Mouse (Mus musculus): ENCODE measurements around the gene Bptf. TPM values are rescaled to one million over a fixed set of nuclear protein-coding genes. Genes with fewer than 3 reads are reported as not detected.
"Not testable (repeated sequence)": the region's sequence is repeated elsewhere in the genome, so short reads cannot be mapped to it uniquely, and the experiment has no call there.

The Bptf gene
- polyA plus RNA-seq, 1 experiment from 2014 or later, result 43.8 TPM

DNA sequence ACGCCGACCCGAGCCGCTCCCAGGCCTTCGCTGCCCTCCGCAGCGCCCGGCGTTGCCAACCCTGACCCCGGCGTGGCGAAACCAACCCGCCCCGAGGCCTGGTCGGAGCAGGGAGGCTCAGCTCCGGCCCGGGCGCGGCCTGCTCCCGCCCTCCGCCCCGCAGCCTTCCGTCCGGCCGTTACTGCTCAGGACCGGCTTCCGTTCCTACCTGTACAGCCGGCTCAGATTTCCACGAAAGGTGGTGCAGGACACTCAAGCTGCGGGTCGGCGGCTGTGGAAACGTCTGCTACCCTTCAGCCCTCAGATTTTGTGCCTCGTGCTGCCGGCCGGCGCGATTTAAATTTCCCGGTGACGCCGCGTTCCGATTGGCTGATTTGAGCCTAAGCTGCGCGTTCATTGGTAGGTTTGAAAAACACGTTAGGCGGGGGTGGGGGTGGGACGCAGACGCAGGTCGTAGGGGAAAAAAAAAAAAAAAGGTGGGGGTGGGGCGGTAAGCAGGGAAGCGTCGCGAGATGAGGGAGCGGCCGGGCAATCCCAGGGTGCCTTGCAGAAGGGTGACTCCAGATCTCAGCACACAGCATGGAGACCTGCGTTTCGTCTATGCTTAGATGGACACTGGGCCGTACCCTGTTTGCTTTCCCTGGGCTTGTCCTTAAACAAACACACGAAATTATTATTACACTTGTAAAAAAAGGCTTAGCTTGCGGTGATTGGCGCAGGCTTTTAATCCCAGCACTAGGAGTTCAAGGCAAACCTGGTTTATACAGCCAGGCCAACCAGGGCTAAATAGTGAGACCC, 132.6 kb downstream of the Bptf start, which contains the start of gene Kpna2:
Gene Kpna2, minus strand, starts transcription at position 391 of the 798 bp plus-strand sequence.
- Histone ChIP-seq H3K4me2 (peak within 1 kb of the TSS; percentile 72), H3K9ac (peak within 1 kb of the TSS; percentile 90), H3K4me1 (peaks cover 17% of the 10 kb centered on the region), H3K36me3 (peaks cover 30% of the 10 kb centered on the region), H3K4me3 (peak within 1 kb of the TSS; percentile 98), H3K27ac (peak within 1 kb of the TSS; percentile 89), H3K27me3 (no peaks in the 10 kb centered on the region), H3K9me3 (no peaks in the 10 kb centered on the region)
- ATAC-seq (ENCODE audit: insufficient number of reproducible peaks, insufficient read depth, low FRiP score, low TSS enrichment, low read depth), result peak; percentile 92
- under 1% methylated on average over 56 of the region's 62 CpGs for WGBS

DNA sequence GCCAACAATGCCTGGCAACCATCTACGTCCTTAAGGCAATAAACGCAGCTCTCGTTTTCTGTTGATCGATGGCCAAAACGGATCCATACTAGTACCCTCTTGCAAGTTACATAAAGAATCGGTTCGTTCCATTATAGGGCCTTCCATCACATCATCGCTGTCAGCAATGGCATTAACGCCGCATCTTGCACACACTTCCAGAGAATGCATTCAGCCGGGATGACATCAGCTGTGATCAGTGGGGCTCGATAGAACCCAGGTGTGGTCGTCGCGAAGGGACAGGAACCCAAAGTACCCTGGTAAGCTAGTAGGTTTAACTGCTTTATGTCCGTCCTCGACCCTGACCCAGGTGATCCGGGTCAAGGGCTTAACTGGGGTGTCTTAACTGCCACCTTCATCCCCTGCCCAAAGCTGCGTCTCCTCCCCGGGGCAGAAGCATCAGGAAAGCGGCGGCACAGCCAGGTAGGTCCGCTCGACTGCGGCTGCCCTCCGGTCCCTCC, 133.2 kb downstream of the Bptf start:
- WGBS, result under 1% methylated on average over 25 of the region's 26 CpGs
- ATAC-seq (ENCODE audit: insufficient number of reproducible peaks, insufficient read depth, low FRiP score, low TSS enrichment, low read depth), result peak; percentile 21; the same call in 1 of the 2 replicates
- H3K4me1 ChIP-seq, result peaks cover 17% of the 10 kb centered on the region

DNA sequence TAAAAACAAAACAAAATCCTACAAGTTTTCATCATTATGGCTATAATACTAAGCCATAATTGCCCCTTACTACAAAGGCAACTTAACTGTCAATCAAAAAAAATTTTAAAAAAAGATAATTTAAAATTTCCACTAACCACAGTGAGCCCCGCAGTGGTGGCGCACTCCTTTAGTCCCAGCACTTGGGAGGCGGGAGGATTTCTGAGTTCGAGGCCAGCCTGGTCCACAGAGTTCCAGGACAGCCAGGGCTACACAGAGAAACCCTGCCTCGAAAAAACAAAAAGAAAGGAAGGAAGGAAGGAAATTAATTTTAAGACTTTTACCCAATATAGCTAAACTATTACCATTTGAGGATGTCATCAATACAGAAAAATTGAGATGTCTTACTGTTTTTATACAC, 134.0 kb downstream of the Bptf start:
- Histone ChIP-seq H3K4me2 (peak overlapping the region; percentile 72), H3K9ac (peak overlapping the region; percentile 90), H3K36me3 (peaks cover 41% of the 10 kb centered on the region), H3K27me3 (no peaks in the 10 kb centered on the region), H3K9me3 (no peaks in the 10 kb centered on the region), H3K27ac (peak overlapping the region; percentile 89; the same call in 1 of the 2 replicates), H3K4me1 (peaks cover 17% of the 10 kb centered on the region), H3K4me3 (peak overlapping the region; percentile 98)
- 12% methylated on average over 5 of the region's 5 CpGs for WGBS
- ATAC-seq (ENCODE audit: insufficient number of reproducible peaks, insufficient read depth, low FRiP score, low TSS enrichment, low read depth), result no peak

More for the DNA sequence above, 133.2 kb downstream of the Bptf start:
- peaks cover 35% of the 10 kb centered on the region for H3K36me3 ChIP-seq
- H3K27me3 ChIP-seq, result no peaks in the 10 kb centered on the region
- H3K4me2 ChIP-seq, result peak overlapping the region; percentile 72
- peak overlapping the region; percentile 89 for H3K27ac ChIP-seq
- H3K9ac ChIP-seq, result peak overlapping the region; percentile 90
- no peaks in the 10 kb centered on the region for H3K9me3 ChIP-seq
- H3K4me3 ChIP-seq, result peak overlapping the region; percentile 98

- peak overlapping the region; percentile 98; the same call in 1 of the 2 replicates for H3K4me3 ChIP-seq
- H3K36me3 ChIP-seq, result peaks cover 50% of the 10 kb centered on the region
- H3K4me1 ChIP-seq, result peaks cover 17% of the 10 kb centered on the region
- not testable (repeated sequence) for H3K9ac ChIP-seq; H3K27me3 ChIP-seq; H3K9me3 ChIP-seq; H3K27ac ChIP-seq; ATAC-seq (ENCODE audit: insufficient number of reproducible peaks, insufficient read depth, low FRiP score, low TSS enrichment, low read depth)
- whole genome bisulfite sequencing, result 94% methylated on average over 7 of the region's 7 CpGs
- peak overlapping the region; percentile 72; the same call in 1 of the 2 replicates for H3K4me2 ChIP-seq
These were observed 135.4 kb downstream of the Bptf start for GRCm38 (mm10) chr11:106996492-106996891.

DNA sequence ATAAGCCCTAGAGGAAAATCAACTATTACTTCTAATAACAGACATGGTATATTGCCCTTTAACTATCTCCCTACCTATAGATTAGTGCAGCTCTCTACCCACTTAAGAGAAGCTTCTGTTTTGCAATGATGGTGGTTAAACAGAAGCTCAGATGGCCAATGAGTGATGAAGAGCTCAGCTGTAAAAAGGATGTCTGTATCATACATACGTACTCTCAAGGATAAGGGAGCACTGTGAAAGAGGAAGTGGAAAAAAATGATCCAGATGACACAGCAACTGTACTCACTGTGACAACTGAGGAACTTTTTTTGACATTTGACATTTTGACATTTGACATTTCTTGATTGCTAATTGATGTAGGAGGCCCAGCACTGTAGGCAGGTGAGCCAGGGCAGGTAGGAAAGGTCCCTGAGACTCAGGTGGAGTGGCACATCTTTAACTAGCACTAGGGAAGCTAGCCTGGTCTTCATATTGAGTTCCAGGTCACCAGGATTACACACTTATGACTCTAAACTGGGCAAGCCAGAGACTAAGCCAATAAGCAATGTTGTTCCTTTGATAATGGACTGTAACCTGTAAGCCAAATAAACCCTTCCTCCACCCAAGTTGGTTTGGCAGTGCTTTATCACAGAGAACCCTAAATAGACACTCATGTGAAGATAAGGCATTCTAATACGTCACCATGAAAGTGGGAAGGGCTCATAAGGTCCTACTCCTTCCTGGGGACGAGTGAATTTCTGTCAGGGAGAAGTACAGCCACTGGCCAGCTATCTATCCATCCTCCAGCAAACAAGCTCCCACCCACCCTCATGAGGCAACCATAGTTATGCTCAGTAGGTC, 137.5 kb downstream of the Bptf start:
- no peaks in the 10 kb centered on the region for H3K27me3 ChIP-seq
- ATAC-seq (ENCODE audit: insufficient number of reproducible peaks, insufficient read depth, low FRiP score, low TSS enrichment, low read depth), result no peak
- no peak overlapping the region for H3K4me3 ChIP-seq
- peaks cover 17% of the 10 kb centered on the region for H3K4me1 ChIP-seq
- H3K9ac ChIP-seq, result no peak overlapping the region
- H3K27ac ChIP-seq, result no peak overlapping the region
- H3K4me2 ChIP-seq, result no peak overlapping the region
- WGBS, result 80% methylated on average over 3 of the region's 3 CpGs
- H3K36me3 ChIP-seq, result peaks cover 70% of the 10 kb centered on the region
- H3K9me3 ChIP-seq, result no peaks in the 10 kb centered on the region

GRCm38 (mm10) chr11:106987384-106987783, 144.5 kb downstream of the Bptf start:
- ATAC-seq (ENCODE audit: insufficient number of reproducible peaks, insufficient read depth, low FRiP score, low TSS enrichment, low read depth), result no peak
- Histone ChIP-seq H3K9ac (no peak overlapping the region), H3K36me3 (peaks cover 47% of the 10 kb centered on the region), H3K27ac (peak overlapping the region; percentile 60; the same call in 1 of the 2 replicates), H3K27me3 (no peaks in the 10 kb centered on the region), H3K9me3 (no peaks in the 10 kb centered on the region), H3K4me3 (no peak overlapping the region), H3K4me2 (no peak overlapping the region), H3K4me1 (peaks cover 9% of the 10 kb centered on the region; the same call in 1 of the 2 replicates)
- WGBS, result 85% methylated on average over 2 of the region's 2 CpGs

GRCm38 (mm10) chr11:106985979-106986604, 145.8 kb downstream of the Bptf start:
- H3K36me3 ChIP-seq, result peaks cover 37% of the 10 kb centered on the region
- H3K9ac ChIP-seq; H3K4me2 ChIP-seq; H3K9me3 ChIP-seq; H3K4me3 ChIP-seq; H3K4me1 ChIP-seq; H3K27ac ChIP-seq; H3K27me3 ChIP-seq; ATAC-seq (ENCODE audit: insufficient number of reproducible peaks, insufficient read depth, low FRiP score, low TSS enrichment, low read depth): not testable (repeated sequence)
- WGBS, result 80% methylated on average over 9 of the region's 9 CpGs

Other genes with a start within 250 kb of the Bptf start
- gene Smurf2, start 211.4 kb downstream of the Bptf start, polyA plus RNA-seq (2015; fragmentation: Nextera tagmentation; extraction: Ambion mirVana), result 16.5 and 16.8 TPM in 2 replicates
- gene Kpna2, start 132.6 kb downstream of the Bptf start, polyA plus RNA-seq (2015; fragmentation: Nextera tagmentation; extraction: Ambion mirVana), result 289 and 398 TPM in 2 replicates
- gene 1810010H24Rik, start 106.4 kb downstream of the Bptf start, polyA plus RNA-seq (2015; fragmentation: Nextera tagmentation; extraction: Ambion mirVana), result 1.9 and 2.0 TPM in 2 replicates
- gene Nol11, start 57.3 kb upstream of the Bptf start, polyA plus RNA-seq (2015; fragmentation: Nextera tagmentation; extraction: Ambion mirVana), result 58.3 and 61.4 TPM in 2 replicates